Mouse (Mus musculus) heart, adult 2 months (tissue): ENCODE measurements around the gene Fah.

Experiments
- CTCF ChIP-seq: fragments of 200-600 bp; IDR thresholded peaks from 2 replicates; pipeline ENCODE4 v1.8.1; 2022; ENCODE audit warnings: antibody characterized with exemption, mild to moderate bottlenecking, moderate library complexity
- POLR2A ChIP-seq: fragments of 200-500 bp; IDR thresholded peaks from 2 replicates; pipeline ENCODE4 v1.6.1; 2011; ENCODE audit warnings: mild to moderate bottlenecking, low read depth, low read length, control low read depth; ENCODE audit not compliant: insufficient read depth

- TF ChIP-seq POLR2A = no peak
- TF ChIP-seq CTCF = no peak
Observed at GRCm38 (mm10) chr7:84564236-84564635, 42.3 kb downstream of the Fah start.
